Mouse (Mus musculus) hindbrain, embryonic 11.5 days (tissue): ENCODE data around the gene Usp29. TPM values are rescaled to one million over a fixed set of nuclear protein-coding genes. Genes with fewer than 3 reads are reported as not detected.

Experiments used
- ATAC-seq: fragments of 200-750 bp; cut with Nextera tagmentation; 2 replicates; pipeline ENCODE4 v1.8.0; 2017; ENCODE audit warnings: mild to moderate bottlenecking, moderate TSS enrichment, moderate library complexity; ENCODE audit not compliant: low FRiP score
- DNase-seq: peaks from one replicate; pipeline ENCODE4 v3.0.0-alpha.2; 2015; ENCODE audit warnings: low spot score
- H3K27ac ChIP-seq: fragments of 300-500 bp; sonication (generic); 2 replicates; pipeline ENCODE4 v1.5.1; 2014; ENCODE audit warnings: mild to moderate bottlenecking, low read depth, low read length
- H3K27me3 ChIP-seq: fragments of 300-500 bp; sonication (generic); 2 replicates; pipeline ENCODE4 v1.6.1; 2014; ENCODE audit warnings: mild to moderate bottlenecking, low read length, moderate library complexity, mixed read lengths; ENCODE audit not compliant: control insufficient read depth, insufficient read depth
- H3K36me3 ChIP-seq: fragments of 300-500 bp; sonication (generic); 2 replicates; pipeline ENCODE4 v1.6.1; 2014; ENCODE audit warnings: mild to moderate bottlenecking, low read length, moderate library complexity, mixed read lengths; ENCODE audit not compliant: control insufficient read depth, insufficient read depth
- H3K4me1 ChIP-seq: fragments of 300-500 bp; sonication (generic); replicated peaks from 2 replicates; pipeline ENCODE4 v1.6.1; 2014; ENCODE audit warnings: low read length, mixed read lengths; ENCODE audit not compliant: control insufficient read depth, insufficient read depth
- H3K4me2 ChIP-seq: fragments of 300-500 bp; sonication (generic); replicated peaks from 2 replicates; pipeline ENCODE4 v1.6.1; 2014; ENCODE audit warnings: mild to moderate bottlenecking, low read depth, low read length
- H3K4me3 ChIP-seq: fragments of 300-500 bp; sonication (generic); 2 replicates; pipeline ENCODE4 v1.5.1; 2014; ENCODE audit warnings: low read depth, low read length
- H3K9ac ChIP-seq: fragments of 300-500 bp; sonication (generic); 2 replicates; pipeline ENCODE4 v1.6.1; 2014; ENCODE audit warnings: low read depth, low read length
- H3K9me3 ChIP-seq: fragments of 300-500 bp; sonication (generic); 2 replicates; pipeline ENCODE4 v1.6.1; 2016; ENCODE audit warnings: low read length; ENCODE audit not compliant: control insufficient read depth
- WGBS: fragments of 180-500 bp; shearing (Covaris S2); extraction: QIAGEN DNeasy Blood & Tissue Kit; methylation state at CpG from one replicate; pipeline ENCODE4 v1.1.7; 2014; 5-methylcytosine and 5-hydroxymethylcytosine counted together
- polyA plus RNA-seq: library from polyadenylated mRNA; unstranded; fragments of >200 nt; fragmentation: Nextera tagmentation; extraction: Ambion mirVana; gene quantifications from 2 replicates; pipeline ENCODE4 v1.2.1, GENCODE M21; 2014

Gene Usp29
- polyA plus RNA-seq, 1 experiment from 2014 or later, result 15.1 TPM

- Histone ChIP-seq H3K4me2 (no peak overlapping the region), H3K4me3 (no peak overlapping the region), H3K9me3 (no peaks in the 10 kb centered on the region), H3K27me3 (no peaks in the 10 kb centered on the region), H3K36me3 (no peaks in the 10 kb centered on the region), H3K9ac (no peak overlapping the region), H3K4me1 (no peaks in the 10 kb centered on the region; the same call in 1 of the 2 replicates), H3K27ac (no peak overlapping the region)
- DNase-seq (no peak), ATAC-seq (no peak)
- WGBS, result 44% methylated on average over 4 of the region's 4 CpGs
Measured at GRCm38 (mm10) chr7:6777689-6778088, 47.3 kb downstream of the Usp29 start.

GRCm38 (mm10) chr7:6779172-6779571 lies 48.8 kb downstream of the Usp29 start:
- Histone ChIP-seq H3K4me1 (no peaks in the 10 kb centered on the region; the same call in 1 of the 2 replicates), H3K36me3 (no peaks in the 10 kb centered on the region), H3K27me3 (no peaks in the 10 kb centered on the region), H3K27ac (no peak overlapping the region), H3K4me3 (no peak overlapping the region), H3K4me2 (no peak overlapping the region), H3K9ac (no peak overlapping the region), H3K9me3 (no peaks in the 10 kb centered on the region)
- ATAC-seq (no peak), DNase-seq (no peak)
- 92% methylated on average over 5 of the region's 5 CpGs for whole genome bisulfite sequencing

GRCm38 (mm10) chr7:6781541-6781940 lies 51.2 kb downstream of the Usp29 start:
- 60% methylated on average over 11 of the region's 11 CpGs for WGBS
- H3K36me3 ChIP-seq, result no peaks in the 10 kb centered on the region
- no peak overlapping the region for H3K4me3 ChIP-seq
- H3K9ac ChIP-seq, result no peak overlapping the region
- no peaks in the 10 kb centered on the region for H3K9me3 ChIP-seq
- DNase-seq, result peak; percentile 25
- H3K27ac ChIP-seq, result no peak overlapping the region
- no peaks in the 10 kb centered on the region; the same call in 1 of the 2 replicates for H3K4me1 ChIP-seq
- no peaks in the 10 kb centered on the region for H3K27me3 ChIP-seq
- ATAC-seq, result no peak
- no peak overlapping the region for H3K4me2 ChIP-seq

GRCm38 (mm10) chr7:6784340-6785073 lies 54.1 kb downstream of the Usp29 start:
- H3K4me2 ChIP-seq, result no peak overlapping the region

GRCm38 (mm10) chr7:6787000-6787399 lies 56.6 kb downstream of the Usp29 start:
- H3K9me3 ChIP-seq, result no peaks in the 10 kb centered on the region
- H3K4me1 ChIP-seq, result no peaks in the 10 kb centered on the region; the same call in 1 of the 2 replicates
- no peaks in the 10 kb centered on the region for H3K27me3 ChIP-seq
- ATAC-seq (no peak), DNase-seq (no peak)
- H3K27ac ChIP-seq, result no peak overlapping the region
- 87% methylated on average over 2 of the region's 2 CpGs for WGBS
- H3K4me2 ChIP-seq, result no peak overlapping the region
- no peaks in the 10 kb centered on the region for H3K36me3 ChIP-seq
- no peak overlapping the region for H3K9ac ChIP-seq
- H3K4me3 ChIP-seq, result no peak overlapping the region

More at GRCm38 (mm10) chr7:6784340-6785073, 54.1 kb downstream of the Usp29 start:
- no peaks in the 10 kb centered on the region for H3K4me1 ChIP-seq
- DNase-seq, result peak; percentile 11
- H3K4me3 ChIP-seq, result no peak overlapping the region
- H3K27me3 ChIP-seq, result no peaks in the 10 kb centered on the region
- no peaks in the 10 kb centered on the region for H3K9me3 ChIP-seq
- no peak overlapping the region for H3K9ac ChIP-seq
- H3K36me3 ChIP-seq, result no peaks in the 10 kb centered on the region
- WGBS, result 46% methylated on average over 8 of the region's 8 CpGs
- peak overlapping the region; percentile 42; the same call in 1 of the 2 replicates for H3K27ac ChIP-seq
- ATAC-seq, result no peak

GRCm38 (mm10) chr7:6788101-6788500 lies 57.7 kb downstream of the Usp29 start:
- no peak overlapping the region for H3K4me2 ChIP-seq
- DNase-seq (no peak), ATAC-seq (no peak)
- H3K36me3 ChIP-seq, result no peaks in the 10 kb centered on the region
- 89% methylated on average over 2 of the region's 2 CpGs for WGBS
- no peak overlapping the region for H3K4me3 ChIP-seq
- H3K27ac ChIP-seq, result no peak overlapping the region
- H3K4me1 ChIP-seq, result no peaks in the 10 kb centered on the region; the same call in 1 of the 2 replicates
- H3K27me3 ChIP-seq, result no peaks in the 10 kb centered on the region
- H3K9ac ChIP-seq, result no peak overlapping the region
- H3K9me3 ChIP-seq, result no peaks in the 10 kb centered on the region

- no peak overlapping the region for H3K27ac ChIP-seq
- ATAC-seq (no peak), DNase-seq (no peak)
- WGBS, result 85% methylated on average over 9 of the region's 9 CpGs
- no peaks in the 10 kb centered on the region; the same call in 1 of the 2 replicates for H3K4me1 ChIP-seq
- no peaks in the 10 kb centered on the region for H3K27me3 ChIP-seq
- H3K36me3 ChIP-seq, result no peaks in the 10 kb centered on the region
- no peak overlapping the region for H3K9ac ChIP-seq
- no peak overlapping the region for H3K4me3 ChIP-seq
- H3K9me3 ChIP-seq, result no peaks in the 10 kb centered on the region
- no peak overlapping the region for H3K4me2 ChIP-seq
Measured at GRCm38 (mm10) chr7:6791286-6792065, 61.1 kb downstream of the Usp29 start.

GRCm38 (mm10) chr7:6793240-6793639 lies 62.9 kb downstream of the Usp29 start:
- Histone ChIP-seq H3K9ac (no peak overlapping the region), H3K36me3 (no peaks in the 10 kb centered on the region), H3K4me2 (no peak overlapping the region), H3K27ac (no peak overlapping the region), H3K27me3 (no peaks in the 10 kb centered on the region), H3K4me1 (no peaks in the 10 kb centered on the region; the same call in 1 of the 2 replicates), H3K4me3 (no peak overlapping the region), H3K9me3 (no peaks in the 10 kb centered on the region)
- DNase-seq (no peak), ATAC-seq (no peak)
- WGBS, result 83% methylated on average over 6 of the region's 6 CpGs
